Mouse (Mus musculus): Measurements from ENCODE around the gene Rasa1. TPM values are rescaled to one million over a fixed set of nuclear protein-coding genes. Genes with fewer than 3 reads are reported as not detected.

The Rasa1 gene
- total RNA-seq, 2 experiments from 2014 or later, result 25.7 to 26.4 TPM

Other genes starting within 250 kb of the Rasa1 start
- 10 to 100 TPM; 33.7 to 33.8 TPM for gene Ccnh, start 99.7 kb downstream of the Rasa1 start, total RNA-seq (2021)